Mouse (Mus musculus) erythroblast, embryonic 14.5 days (primary cell): ENCODE measurements around the gene Jkamp. TPM values are rescaled to one million over a fixed set of nuclear protein-coding genes. Genes with fewer than 3 reads are reported as not detected.

Source experiments
- H3K27me3 ChIP-seq: 2 replicates; pipeline ENCODE4 v1.6.1; 2012; ENCODE audit warnings: inconsistent platforms; ENCODE audit not compliant: control insufficient read depth
- H3K36me3 ChIP-seq: 2 replicates; pipeline ENCODE4 v1.6.1; 2012; ENCODE audit warnings: mild to moderate bottlenecking, inconsistent platforms; ENCODE audit not compliant: control insufficient read depth
- H3K4me1 ChIP-seq: 2 replicates; pipeline ENCODE4 v1.6.1; 2012; ENCODE audit warnings: inconsistent platforms; ENCODE audit not compliant: control insufficient read depth
- H3K4me3 ChIP-seq: replicated peaks from 2 replicates; pipeline ENCODE3; 2012; ENCODE audit warnings: moderate library complexity, mild to moderate bottlenecking, inconsistent platforms
- H3K9me3 ChIP-seq: 2 replicates; pipeline ENCODE4 v1.6.1; 2012; ENCODE audit warnings: low read length, inconsistent platforms, mixed read lengths; ENCODE audit not compliant: control insufficient read depth
- GATA1 ChIP-seq: IDR thresholded peaks from 2 replicates; pipeline ENCODE4 v1.6.1; 2012; ENCODE audit warnings: low read length, inconsistent platforms, mixed read lengths
- TAL1 ChIP-seq: IDR thresholded peaks from 3 replicates; pipeline ENCODE4 v1.6.1; 2012; ENCODE audit warnings: low read length, inconsistent platforms, mixed read lengths
- polyA plus RNA-seq: library from polyadenylated mRNA; stranded (reverse); fragments of >175 nt; gene quantifications from 2 replicates; pipeline ENCODE4 v1.2.3, GENCODE M21; 2012

The Jkamp gene
- polyA plus RNA-seq, 1 experiment = 0.52 TPM

GRCm38 (mm10) chr12:72115126-72115525, 29.7 kb downstream of the Jkamp start:
- H3K4me3 ChIP-seq = no peak overlapping the region
- TF ChIP-seq TAL1 (no peak), GATA1 (no peak)
- no peaks in the 10 kb centered on the region for H3K9me3 ChIP-seq
- no peaks in the 10 kb centered on the region for H3K36me3 ChIP-seq
- no peaks in the 10 kb centered on the region for H3K27me3 ChIP-seq
- no peaks in the 10 kb centered on the region for H3K4me1 ChIP-seq

- Histone ChIP-seq H3K4me3 (no peak overlapping the region), H3K36me3 (no peaks in the 10 kb centered on the region), H3K4me1 (no peaks in the 10 kb centered on the region), H3K27me3 (no peaks in the 10 kb centered on the region), H3K9me3 (no peaks in the 10 kb centered on the region)
- no peak for TF ChIP-seq GATA1
- no peak for TF ChIP-seq TAL1
Measured at GRCm38 (mm10) chr12:72115686-72116345, 30.4 kb downstream of the Jkamp start.

DNA sequence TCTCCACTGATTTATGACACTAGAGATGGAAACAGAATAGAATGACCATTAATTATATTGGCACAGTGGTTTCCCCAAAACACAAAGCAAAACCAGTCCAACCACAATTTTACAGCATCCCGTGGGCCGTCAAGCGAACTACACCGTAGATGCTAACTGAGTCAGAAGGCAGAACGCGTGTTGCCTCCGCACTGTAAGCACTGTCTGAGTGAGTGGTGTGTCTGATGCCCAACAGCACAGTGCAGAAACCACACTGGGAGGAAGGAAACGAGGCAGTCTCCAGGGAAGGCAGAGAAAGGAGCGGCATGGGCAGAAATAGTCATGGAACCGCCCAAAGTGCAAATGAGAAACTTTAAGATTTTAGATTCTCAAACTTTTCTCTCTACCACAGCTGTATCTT, 43.8 kb downstream of the Jkamp start:
- H3K9me3 ChIP-seq = peaks cover 4% of the 10 kb centered on the region
- no peaks in the 10 kb centered on the region for H3K27me3 ChIP-seq
- TF ChIP-seq GATA1 (no peak), TAL1 (no peak)
- H3K4me3 ChIP-seq = no peak overlapping the region
- no peaks in the 10 kb centered on the region for H3K36me3 ChIP-seq
- no peaks in the 10 kb centered on the region for H3K4me1 ChIP-seq

DNA sequence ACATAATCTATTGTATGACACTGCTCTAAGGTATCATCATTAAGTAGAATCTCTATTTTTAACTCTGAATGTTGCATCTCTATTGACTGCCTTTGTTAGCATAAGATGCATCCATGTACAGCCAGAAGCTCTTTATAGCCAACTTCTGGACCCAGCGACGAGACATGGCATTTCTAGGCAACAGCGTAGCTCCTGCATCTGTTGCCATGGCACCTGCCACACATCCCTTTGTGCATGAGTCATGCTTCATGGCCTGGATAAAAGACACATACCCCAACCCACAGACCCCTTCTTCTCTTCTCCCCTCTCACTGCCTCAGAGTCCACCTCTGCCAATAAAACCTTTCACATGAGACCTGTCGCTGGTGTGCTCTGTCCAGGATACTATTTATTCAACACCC, 65.4 kb downstream of the Jkamp start:
- no peaks in the 10 kb centered on the region for H3K9me3 ChIP-seq
- H3K27me3 ChIP-seq = no peaks in the 10 kb centered on the region
- H3K36me3 ChIP-seq = no peaks in the 10 kb centered on the region
- no peaks in the 10 kb centered on the region for H3K4me1 ChIP-seq
- no peak overlapping the region for H3K4me3 ChIP-seq
- TF ChIP-seq TAL1 (no peak), GATA1 (no peak)

Other genes starting within 250 kb of the Jkamp start
- gene Gpr135, start 14.5 kb upstream of the Jkamp start, polyA plus RNA-seq = not detected in 2 replicates
- not detected in 2 replicates for gene L3hypdh, start 150 bp upstream of the Jkamp start, polyA plus RNA-seq
- gene Ccdc175, start 99.4 kb downstream of the Jkamp start, polyA plus RNA-seq = not detected in 2 replicates